Mouse (Mus musculus) CH12.LX (cell line): ENCODE results near the gene Entpd1.

Source experiments
- BHLHE40 ChIP-seq: IDR thresholded peaks from 2 replicates; pipeline ENCODE4 v1.6.1; 2011; ENCODE audit warnings: mild to moderate bottlenecking, low read depth, low read length, improper control_type of control experiment
- CHD2 ChIP-seq: IDR thresholded peaks from 2 replicates; pipeline ENCODE4 v1.6.1; 2011; ENCODE audit warnings: low read length, improper control_type of control experiment
- ETS1 ChIP-seq: conservative IDR thresholded peaks from 2 replicates; pipeline ENCODE4 v1.6.1; 2012; ENCODE audit warnings: low read depth, mild to moderate bottlenecking, inconsistent platforms, low read length, improper control_type of control experiment, moderate library complexity
- GABPA ChIP-seq: IDR thresholded peaks from 2 replicates; pipeline ENCODE4 v1.6.1; 2012; ENCODE audit warnings: low read depth, low read length, improper control_type of control experiment, inconsistent platforms; ENCODE audit not compliant: insufficient replicate concordance
- TBP ChIP-seq: conservative IDR thresholded peaks from 2 replicates; pipeline ENCODE4 v1.6.1; 2011; ENCODE audit warnings: low read depth, low read length, improper control_type of control experiment

DNA sequence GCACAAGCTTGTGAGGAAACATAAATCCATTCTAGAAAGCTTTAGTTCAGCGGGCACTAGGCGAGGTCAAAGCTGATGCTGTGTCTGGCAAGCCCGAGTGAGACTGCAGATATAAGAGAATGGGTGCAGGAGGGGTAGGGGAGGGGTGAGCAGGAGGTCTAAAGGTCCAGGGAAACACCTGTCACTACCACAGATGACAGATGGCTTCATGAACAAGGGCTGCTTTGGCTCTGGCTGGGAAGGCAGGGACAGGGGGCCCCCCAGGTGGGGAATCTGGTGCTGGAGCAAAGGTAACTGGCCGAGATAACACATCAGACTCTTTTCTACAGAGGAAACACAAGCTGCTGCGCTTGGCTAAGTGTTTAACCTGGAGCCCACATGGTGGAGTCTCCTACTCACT, 36.7 kb upstream of the Entpd1 start:
- no peak for TF ChIP-seq GABPA
- no peak for TF ChIP-seq CHD2
- TF ChIP-seq TBP = no peak
- no peak for TF ChIP-seq ETS1
- TF ChIP-seq BHLHE40 = no peak
